Mouse (Mus musculus): ENCODE results near the gene Slco4a1. TPM values are rescaled to one million over a fixed set of nuclear protein-coding genes. Genes with fewer than 3 reads are reported as not detected.

The Slco4a1 gene
- total RNA-seq (2017) = 5.9 and 12.5 TPM in 2 replicates

DNA sequence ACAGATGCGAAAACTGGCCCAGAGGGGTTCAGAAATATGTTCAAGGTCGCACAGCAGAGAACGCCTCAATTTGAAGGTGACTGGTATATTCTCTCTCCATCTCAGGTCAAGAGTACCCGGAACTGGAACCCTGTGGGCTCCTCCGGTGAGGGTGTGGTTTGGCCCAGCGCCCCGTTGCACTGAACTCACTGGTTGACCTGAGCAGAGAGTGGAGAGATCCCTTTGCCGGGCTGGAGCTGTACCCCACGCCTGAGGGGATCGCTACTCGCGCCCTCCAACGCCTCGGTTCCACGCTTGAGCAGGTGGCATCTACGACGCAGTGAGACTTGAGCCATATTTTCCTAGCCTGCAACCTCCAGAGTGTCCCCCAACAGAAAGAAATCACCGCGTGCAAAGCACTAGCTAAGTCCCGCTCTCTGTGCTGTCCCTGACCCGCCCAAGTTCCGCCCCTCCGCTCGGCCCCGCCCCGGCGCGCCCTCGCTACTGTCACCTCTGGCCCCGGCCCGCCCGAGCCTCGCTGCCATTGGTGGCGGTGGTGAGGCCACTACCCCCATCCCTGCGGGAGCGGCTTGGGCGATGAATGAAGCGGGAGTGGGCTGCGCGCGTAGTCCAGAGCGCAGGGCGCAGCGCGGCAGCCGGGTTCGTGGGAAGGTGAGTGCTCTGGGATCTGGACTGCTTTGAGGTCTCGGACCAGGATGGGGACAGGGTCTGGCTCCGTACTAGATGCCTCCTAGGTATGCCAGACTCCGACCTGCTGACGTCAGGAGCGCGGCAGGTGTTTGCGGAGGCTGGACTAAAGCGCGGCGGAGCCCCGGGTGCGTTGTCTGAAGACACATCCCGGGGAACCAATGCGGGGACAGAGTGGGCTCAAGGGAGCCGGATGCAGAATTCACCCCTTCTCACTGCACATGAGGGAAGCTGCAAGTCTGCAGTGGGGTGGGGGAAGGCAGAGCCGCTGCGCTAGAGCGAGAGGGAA lies at the start of gene Slco4a1:
Gene Slco4a1, plus strand, starts transcription at position 523 of the 976 bp plus-strand sequence.
- ATAC-seq (replicated peaks; ENCODE audit: low read depth, poor library complexity, severe bottlenecking) = peak; percentile 91

DNA sequence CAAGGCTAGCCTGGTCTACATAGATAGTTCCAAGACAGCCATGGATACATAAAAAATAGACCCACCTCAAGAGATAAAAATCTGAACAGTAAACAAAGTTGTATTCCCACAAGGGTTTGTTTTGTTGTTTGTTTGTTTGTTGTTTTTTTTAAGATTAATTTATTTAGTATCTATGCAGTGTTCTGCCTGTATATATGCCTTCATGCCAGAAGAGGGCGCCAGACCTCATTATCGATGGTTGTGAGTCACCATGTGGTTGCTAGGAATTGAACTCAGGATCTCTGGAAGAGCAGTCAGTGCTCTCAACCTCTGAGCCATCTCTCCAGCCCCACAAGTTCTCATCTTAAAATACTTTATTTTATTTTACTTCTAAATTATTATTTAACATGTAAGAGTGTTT lies 47.6 kb upstream of the Slco4a1 start:
- ATAC-seq (replicated peaks; ENCODE audit: low read depth, poor library complexity, severe bottlenecking) = no peak

DNA sequence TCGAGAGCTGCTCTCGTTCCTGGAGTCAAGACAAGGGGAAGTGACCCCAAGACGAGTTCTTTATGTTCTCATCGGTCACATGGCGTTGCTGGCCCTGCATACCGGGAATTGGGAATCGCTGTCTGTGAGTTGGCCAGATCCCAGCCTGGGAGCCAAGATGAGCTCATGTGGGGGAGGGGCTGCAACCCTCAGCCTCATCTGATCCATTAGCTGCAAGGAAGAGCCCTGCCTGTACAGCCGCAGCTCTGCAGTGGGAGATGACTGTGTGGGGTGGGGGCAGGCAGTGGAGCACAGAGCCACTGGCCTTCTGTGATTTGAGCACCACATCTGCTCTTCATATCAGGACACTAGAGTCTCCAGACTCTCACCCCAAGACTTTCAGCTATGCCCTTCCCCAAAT lies 45.6 kb upstream of the Slco4a1 start:
- no peak for ATAC-seq (replicated peaks; ENCODE audit: low read depth, poor library complexity, severe bottlenecking)

DNA sequence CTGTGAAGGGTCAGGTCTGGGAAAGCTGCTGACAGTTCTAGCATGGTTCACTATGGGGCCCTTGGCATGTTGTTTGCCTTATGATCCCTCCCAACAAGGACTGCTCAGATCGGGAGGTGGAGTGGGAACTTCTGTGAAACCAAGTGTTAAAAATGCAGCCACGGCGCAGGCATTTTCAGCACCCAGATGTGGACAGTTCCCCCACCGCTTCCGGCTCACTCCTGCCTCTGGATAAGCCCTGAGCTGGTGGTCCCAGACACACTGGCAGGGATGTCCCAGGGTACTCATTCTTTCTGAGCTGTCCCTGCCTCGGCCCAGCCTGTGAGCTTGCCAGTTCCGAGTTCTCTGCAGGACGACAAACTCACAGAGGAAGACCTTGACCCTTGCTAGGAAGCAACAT lies 45.0 kb upstream of the Slco4a1 start:
- peak; percentile 74 for ATAC-seq (replicated peaks; ENCODE audit: low read depth, poor library complexity, severe bottlenecking)

DNA sequence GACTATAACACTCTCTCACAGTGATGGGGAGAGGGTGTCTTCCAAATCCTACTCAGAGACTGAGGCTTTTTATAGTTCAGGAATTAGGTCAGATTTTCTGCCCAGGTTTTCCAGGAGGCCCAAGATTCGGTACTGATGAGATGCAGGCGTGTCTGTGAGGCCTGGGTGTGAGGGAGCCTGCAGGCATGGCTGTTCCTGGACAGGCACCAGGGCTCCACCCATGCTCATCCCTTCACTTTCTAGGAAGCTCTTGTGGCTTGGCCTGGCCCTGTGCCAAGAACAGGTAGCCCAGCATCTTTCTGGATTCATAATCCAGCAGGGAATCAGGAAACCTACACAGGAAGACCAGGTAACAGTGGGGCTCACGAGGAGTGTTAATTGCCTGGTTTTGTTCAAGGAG lies 40.4 kb upstream of the Slco4a1 start:
- ATAC-seq (replicated peaks; ENCODE audit: low read depth, poor library complexity, severe bottlenecking) = no peak

DNA sequence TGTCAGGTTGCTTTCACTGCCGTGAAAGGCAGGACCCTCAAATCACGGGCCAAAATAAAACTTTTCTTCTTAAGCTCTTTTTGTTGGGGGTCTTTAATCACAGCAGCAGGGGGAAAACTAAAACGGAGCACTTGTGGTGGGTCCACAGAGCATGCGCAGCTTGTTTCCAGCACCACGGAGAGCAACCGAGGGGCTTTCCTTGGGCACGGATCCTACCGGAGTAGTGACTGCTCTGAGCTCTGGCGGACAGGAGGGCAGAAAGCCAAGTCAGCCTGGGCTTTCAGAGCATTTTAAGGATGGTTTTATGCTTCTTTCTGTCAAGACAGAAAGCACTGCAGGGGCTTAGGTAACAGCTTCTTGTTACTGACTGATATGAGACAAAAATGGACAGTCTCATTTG lies 38.3 kb upstream of the Slco4a1 start:
- ATAC-seq (replicated peaks; ENCODE audit: low read depth, poor library complexity, severe bottlenecking) = 0 out of 2 replicates have a peak, but pooled peaks have one; percentile 39

DNA sequence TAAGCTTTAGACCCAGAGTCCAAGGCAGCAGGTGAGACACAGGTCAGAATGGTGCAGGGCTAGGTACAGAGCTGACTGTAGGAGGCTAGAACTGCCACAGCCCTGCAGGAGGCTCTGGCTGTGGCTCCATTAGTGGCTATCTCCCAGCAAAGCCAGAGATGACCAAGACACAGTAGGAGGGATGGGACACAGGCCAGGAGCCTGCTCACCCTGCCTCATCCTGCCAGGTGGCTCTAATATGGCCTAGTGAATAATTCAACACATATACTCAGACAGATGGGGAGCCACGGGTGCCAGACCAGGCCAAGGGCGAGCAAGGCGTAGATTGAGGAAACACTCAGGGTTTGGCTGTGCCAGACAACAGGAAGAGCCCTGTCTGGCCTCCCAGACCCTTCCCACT lies 35.4 kb upstream of the Slco4a1 start:
- ATAC-seq (replicated peaks; ENCODE audit: low read depth, poor library complexity, severe bottlenecking) = no peak

DNA sequence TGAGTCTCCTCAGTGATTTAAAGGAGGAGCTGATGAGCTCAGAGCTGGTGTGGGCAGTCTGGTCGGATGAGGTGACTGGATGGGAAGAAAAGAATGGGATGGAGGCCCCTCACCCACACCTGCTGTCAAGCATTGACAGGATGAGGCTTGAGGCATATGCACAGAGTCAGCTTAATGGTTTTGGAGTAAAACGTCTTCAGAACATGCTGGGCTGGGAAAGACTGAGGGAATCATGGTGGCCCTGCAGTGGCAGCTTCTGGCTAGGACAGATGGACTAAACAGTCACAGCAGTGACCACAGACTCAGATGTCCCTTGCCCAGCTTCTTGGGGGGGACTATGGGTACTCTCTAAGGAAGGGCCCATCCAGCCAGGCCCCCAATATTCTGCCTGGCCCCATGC lies 30.9 kb upstream of the Slco4a1 start:
- ATAC-seq (replicated peaks; ENCODE audit: low read depth, poor library complexity, severe bottlenecking) = no peak

DNA sequence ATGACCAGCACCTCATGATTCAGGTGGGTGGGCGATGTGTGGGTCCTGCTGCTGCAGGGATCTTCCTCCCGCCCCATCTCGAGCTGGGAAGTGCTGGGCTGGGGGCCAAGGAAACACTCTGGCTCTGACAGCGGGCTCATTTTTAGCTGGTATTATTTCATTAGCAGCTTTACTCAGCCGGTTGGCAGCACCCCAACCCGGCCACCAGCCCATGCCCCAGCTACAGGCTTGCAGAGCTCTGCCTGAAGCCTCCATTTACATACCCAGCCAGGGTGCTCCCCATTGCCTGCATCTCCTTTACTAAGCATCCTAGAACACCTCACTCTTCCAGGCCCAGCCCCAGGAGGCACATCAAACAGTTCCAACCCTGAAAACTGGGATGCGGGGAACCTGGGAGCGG lies 29.0 kb upstream of the Slco4a1 start:
- no peak for ATAC-seq (replicated peaks; ENCODE audit: low read depth, poor library complexity, severe bottlenecking)

DNA sequence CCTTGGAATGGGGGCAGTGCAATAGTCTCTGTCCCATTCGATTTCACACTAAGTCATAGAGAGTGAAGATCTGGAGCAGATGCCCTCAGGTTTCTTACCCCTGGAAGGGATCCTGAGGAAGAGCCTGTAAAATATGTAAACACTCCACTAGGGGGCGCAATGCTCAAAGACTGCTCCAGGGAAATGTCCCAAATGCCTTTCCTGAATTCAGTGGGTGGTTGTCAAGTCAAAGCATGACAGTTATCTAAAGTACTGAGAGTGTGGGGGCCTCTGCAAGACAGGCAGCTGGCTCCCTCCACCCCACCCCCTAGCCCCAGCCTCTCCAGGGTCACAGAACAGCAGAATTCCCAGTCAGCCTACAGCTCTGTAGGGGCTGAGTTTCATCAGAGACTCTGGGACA lies 27.7 kb upstream of the Slco4a1 start:
- no peak for ATAC-seq (replicated peaks; ENCODE audit: low read depth, poor library complexity, severe bottlenecking)

DNA sequence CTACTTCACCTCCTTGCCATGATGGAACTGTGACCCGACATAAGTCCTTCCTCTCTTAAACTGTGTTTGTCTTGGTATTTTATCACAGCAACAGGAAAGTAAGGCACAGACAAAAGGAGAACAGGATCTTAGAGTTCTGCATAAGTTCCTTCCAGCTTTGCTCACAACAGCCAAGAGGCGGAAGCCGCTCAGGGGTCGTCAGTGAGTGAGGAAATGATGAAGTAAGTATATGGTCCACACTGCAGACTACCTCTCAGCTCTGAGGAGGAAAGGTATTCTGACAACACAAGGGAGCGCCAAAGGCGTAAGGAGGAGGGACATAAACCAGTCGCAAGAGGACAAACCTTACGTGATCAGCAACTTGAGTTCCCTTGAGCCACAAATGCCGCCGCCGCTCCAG lies 25.4 kb upstream of the Slco4a1 start:
- peak; percentile 41 for ATAC-seq (replicated peaks; ENCODE audit: low read depth, poor library complexity, severe bottlenecking)

DNA sequence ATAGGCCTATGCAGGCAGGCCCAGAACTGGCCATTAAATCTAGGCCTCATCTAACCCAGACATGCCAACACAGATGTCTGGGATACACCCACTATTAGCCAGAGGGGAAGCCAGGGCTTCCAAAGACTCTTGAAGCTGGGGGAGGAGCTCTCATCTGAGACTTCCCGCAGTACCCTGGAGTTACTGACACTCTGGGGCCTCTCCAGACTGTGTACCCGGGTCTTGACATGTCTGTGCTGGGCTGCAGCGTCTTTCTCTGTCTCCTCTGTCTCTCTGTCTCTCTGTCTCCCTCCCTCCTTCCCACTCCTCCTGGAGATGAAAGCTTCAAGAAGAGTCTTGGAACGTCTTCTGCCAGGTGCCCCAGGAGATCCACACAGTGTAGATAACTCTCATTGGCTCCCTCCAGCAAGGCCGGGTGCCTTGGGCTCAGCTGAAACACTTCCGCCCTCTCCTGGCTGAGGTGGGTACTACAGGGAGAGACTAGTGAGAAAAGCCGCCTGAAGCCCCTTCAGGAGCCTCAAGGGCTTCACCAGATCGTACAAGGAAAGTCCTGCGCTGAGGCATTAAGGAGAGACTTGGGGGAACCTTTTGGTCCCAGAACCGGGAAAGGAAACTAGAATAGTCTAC lies 23.9 kb upstream of the Slco4a1 start:
- peak; percentile 70 for ATAC-seq (replicated peaks; ENCODE audit: low read depth, poor library complexity, severe bottlenecking)

DNA sequence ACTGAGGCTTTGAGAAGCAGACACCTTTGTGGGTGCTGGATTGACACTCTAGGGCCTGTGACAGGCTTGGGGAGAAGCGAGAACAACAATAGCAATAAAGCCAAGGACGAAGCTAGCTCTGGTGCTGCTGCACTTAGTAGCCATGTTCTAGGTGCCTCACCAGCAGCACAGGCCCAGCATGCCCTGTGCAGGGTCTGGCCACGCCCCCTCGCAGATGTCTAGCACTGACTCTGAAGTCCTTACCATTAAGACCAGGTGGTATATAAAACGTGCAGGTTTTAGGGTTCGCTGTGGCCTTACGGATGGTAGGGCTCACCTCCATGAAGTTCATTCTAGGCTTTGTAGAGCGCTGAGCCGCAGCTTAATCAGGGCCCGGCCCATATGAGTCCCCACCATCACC lies 23.3 kb upstream of the Slco4a1 start:
- ATAC-seq (replicated peaks; ENCODE audit: low read depth, poor library complexity, severe bottlenecking) = no peak

DNA sequence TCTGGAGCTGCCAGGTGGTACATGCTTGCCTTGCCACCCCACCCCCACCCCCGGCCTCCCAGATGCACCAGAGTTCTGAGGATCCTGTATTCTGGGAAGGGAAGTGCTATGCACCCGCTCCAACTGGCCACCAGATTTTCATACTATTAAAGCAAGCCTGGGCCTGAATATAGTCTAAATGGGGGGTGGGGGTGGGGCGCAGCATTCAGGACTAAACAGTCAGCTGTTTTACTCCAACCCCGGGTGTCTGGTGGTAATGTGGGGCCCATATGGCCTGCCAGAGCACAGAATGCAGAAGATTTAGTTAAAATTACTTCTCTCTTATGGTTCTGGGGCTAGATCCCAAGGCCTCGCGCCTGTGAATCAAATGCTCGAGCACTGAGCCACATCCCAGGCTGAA lies 22.7 kb upstream of the Slco4a1 start:
- no peak for ATAC-seq (replicated peaks; ENCODE audit: low read depth, poor library complexity, severe bottlenecking)

DNA sequence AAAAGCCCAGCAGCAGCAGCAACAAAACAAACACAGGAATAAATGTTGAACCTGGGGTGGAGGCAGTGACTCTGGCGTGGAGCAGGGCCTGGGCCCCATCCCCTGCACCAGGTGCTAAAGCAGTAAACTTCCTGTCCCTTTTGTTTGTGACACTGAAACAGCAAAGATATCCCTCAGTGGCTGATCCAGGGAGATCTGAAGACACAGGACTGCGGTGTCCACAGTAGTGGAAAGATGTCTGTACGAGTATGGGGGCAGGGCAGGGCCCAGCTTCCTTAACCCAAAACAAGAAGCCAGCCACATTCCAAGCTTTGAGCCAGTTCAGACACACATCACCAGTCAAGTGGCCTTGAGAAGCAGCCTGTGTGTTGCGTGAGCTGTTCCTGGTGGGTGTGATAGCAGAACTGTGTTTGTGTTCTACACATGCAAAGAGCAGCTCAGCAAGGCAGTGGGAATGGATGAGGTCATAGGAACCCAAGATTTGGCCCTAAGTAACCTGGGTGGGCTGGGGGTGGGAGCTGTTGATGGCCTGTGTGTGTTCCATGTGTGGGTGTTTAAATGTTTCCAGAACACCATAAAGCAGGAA lies 20.6 kb upstream of the Slco4a1 start:
- no peak for ATAC-seq (replicated peaks; ENCODE audit: low read depth, poor library complexity, severe bottlenecking)

DNA sequence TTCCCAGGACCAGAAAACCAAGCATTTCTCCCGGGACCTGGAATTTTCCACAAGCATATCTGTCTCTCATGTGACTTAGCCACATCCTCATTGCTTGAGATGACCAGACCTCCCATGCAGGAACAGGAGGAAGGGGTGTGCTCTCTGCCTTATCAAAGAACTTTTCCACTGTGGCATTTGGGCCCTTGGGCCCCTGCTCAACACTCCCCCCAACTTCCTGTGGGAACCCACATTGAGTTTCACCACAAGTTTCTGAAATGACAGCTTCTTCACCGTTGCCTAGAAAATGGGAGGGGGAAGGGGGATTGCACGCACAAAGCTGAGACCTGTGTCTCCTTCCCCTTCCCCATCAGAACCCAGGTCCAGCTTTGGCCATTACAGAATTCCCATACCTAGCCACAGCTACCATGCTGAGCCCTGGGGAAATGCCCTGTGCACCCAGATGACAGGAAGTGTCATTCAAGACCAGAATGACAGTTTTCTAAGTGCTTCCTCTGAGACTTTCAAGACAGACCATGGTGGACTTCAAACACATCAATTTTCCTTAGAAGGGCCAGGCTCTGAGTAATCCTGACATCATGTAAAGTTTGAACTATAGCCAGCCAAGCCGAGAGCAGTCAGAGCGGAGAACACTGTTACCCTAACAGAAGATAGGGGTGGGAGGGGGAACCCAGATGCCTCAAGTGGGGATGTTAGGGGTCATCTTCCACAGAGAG lies 18.7 kb upstream of the Slco4a1 start:
- ATAC-seq (replicated peaks; ENCODE audit: low read depth, poor library complexity, severe bottlenecking) = peak; percentile 70

DNA sequence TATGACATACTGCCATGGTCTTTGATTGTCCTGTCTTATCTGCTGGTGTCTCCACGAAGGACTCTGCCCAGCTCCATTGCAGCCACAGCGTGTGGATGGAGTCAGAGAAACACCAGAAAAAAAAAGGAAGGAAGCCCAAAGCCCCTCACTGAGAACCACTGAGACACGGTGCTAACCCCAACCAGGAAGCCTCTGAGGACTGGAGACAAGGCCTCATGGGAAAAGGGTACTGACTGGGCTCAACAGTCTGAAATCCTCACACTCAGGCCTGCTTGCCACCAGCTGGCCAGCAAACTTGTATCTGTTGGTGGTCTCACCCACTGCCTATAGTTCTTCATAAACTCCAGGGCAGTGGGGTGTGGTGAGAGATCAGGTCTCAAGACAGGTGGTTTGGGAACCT lies 16.3 kb upstream of the Slco4a1 start:
- ATAC-seq (replicated peaks; ENCODE audit: low read depth, poor library complexity, severe bottlenecking) = peak; percentile 13

DNA sequence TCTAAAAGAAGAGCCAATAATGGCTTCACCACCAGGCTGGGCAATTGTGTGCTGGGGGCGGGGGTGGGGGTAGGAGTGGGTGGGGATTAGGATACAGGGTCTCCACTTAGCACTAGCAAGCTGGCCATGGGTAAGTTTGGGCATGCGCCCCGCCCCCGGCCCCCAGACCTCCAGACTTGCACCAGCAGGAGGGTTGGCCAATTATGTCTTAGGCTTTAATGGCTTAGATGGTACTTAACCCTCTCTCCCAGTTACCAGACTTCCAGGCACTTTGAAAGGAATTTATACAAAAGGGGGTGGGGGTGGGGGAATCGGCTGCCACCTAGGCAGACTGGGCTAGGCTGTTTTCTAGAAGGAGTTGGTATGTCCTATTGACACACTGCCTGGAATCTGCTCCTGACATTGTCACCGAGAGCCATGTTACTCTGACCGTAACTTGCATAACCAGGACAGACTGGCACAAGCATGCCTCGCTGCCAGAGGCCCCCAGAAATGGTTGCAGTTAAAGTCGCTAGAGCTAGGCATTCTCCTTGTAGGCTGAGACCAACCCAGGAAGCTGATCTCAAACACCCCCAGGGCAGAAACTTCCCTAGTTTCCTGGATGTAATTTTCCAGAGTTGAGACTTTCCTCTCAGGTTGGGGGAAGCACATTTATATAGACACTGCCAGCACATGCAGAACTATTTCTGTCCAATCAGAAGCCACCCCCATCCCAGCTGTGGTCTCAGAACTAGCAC lies 15.3 kb upstream of the Slco4a1 start:
- ATAC-seq (replicated peaks; ENCODE audit: low read depth, poor library complexity, severe bottlenecking) = no peak

DNA sequence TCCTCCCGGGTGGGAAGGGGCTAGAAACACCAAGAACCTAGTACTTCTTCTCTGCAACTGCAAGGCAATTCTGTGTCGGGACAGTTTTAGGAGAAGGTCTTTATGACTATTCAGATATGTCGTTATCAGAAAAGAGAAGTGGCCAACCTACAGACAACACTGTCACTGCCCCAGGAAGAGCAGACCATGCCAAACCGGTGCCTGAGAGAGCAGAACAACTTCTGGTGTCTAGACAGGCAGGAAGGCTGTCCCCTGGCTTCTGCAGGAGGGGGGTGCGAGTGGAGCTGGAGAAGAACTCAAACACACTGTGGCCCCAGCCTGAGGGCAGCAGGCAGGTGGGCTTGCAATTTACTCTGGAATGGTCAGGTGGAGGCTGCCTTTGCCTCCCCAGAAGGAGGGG lies 14.0 kb upstream of the Slco4a1 start:
- ATAC-seq (replicated peaks; ENCODE audit: low read depth, poor library complexity, severe bottlenecking) = peak; percentile 50

DNA sequence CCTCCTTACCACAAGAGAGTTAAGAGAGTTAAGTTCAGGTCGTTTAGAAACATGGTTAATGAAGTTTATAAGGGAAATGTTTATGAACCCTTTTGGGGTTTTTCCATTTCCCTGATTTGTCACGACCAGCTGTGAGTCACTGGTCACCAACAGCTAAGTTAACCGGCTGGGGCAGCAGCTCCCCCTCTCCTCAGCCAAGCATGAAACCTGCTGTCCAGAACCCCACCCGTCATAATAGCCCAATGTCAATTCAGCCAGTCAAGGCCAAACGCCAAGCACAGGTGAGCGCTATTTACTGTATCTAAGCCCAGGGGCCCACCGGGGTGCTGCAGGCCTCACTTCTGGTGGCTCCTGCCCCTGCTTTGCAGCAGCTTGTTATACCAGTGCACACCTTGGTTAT lies 12.2 kb upstream of the Slco4a1 start:
- ATAC-seq (replicated peaks; ENCODE audit: low read depth, poor library complexity, severe bottlenecking) = no peak

Measured in common myeloid progenitor, adult 5-6 weeks (primary cell).